Mouse (Mus musculus) heart, postnatal 0 days (tissue): ENCODE data around the gene Vsig10l.

ENCODE experiments used
- CTCF ChIP-seq: IDR thresholded peaks from 2 replicates; pipeline ENCODE4 v1.5.1; 2016; ENCODE audit warnings: antibody characterized with exemption, control low read depth, low read depth
- EP300 ChIP-seq: IDR thresholded peaks from 2 replicates; pipeline ENCODE4 v1.6.1; 2016; ENCODE audit warnings: antibody characterized with exemption, low read depth

DNA sequence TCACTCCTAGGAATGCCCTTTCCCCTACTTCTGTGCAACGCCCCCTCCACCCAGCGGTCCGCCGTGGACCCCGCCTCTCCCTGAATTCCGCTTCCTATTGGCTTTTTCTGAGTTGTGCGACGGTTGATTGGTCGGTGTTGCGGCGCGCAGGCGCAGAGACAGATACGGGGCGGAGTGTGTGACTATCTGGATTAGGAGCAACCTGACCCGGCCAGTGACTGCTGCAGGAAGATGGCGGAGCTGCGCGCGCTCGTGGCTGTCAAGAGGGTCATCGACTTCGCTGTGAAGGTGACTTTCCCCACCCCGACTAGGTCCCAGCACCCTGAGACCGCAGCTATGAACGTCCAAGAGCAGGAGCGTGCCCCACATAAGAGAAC, 19.0 kb upstream of the Vsig10l start, which contains the start of the genes Etfb and Gm45233:
- TF ChIP-seq CTCF (no peak), EP300 (no peak; the same call in 1 of the 2 replicates)
